Mouse (Mus musculus): ENCODE measurements around the gene Ksr2. TPM values are rescaled to one million over a fixed set of nuclear protein-coding genes. Genes with fewer than 3 reads are reported as not detected.

Ksr2 gene
- total and polyA plus RNA-seq, 3 experiments: not detected

GRCm38 (mm10) chr5:117488670-117489325 lies 75.0 kb downstream of the Ksr2 start:
- no peaks in the 10 kb centered on the region for H3K9me3 ChIP-seq (replicated peaks; ENCODE audit: insufficient read depth, low read length)
- H3K9ac ChIP-seq (ENCODE audit: control insufficient read depth, low read depth, low read length, poor library complexity, severe bottlenecking): no peak overlapping the region
- H3K36me3 ChIP-seq (ENCODE audit: control insufficient read depth in 1 of 2, insufficient read depth in 2 of 2, low read length in 2 of 2): no peaks in the 10 kb centered on the region
- TF ChIP-seq USF2 (IDR thresholded peaks at IDR 0.05; ENCODE audit: borderline replicate concordance in 1 of 2, insufficient read depth in 1 of 2, low read depth in 1 of 2, low read length in 2 of 2) (no peak), SMC3 (IDR thresholded peaks at IDR 0.05; ENCODE audit: low read depth, low read length) (no peak), KAT2A (conservative IDR thresholded peaks at IDR 0.05; ENCODE audit: low read depth, low read length) (no peak), HCFC1 (IDR thresholded peaks at IDR 0.05; ENCODE audit: low read depth, low read length) (no peak), CTCF (IDR thresholded peaks at IDR 0.05 in 2 of 3, conservative IDR thresholded peaks at IDR 0.05 in 1 of 3; ENCODE audit: control insufficient read depth in 1 of 3, insufficient read depth in 1 of 3, low read depth in 2 of 3, low read length in 3 of 3, poor library complexity in 1 of 3, severe bottlenecking in 1 of 3) (no peak), BHLHE40 (IDR thresholded peaks at IDR 0.05; ENCODE audit: borderline replicate concordance, low read depth, low read length) (no peak)
- no peaks in the 10 kb centered on the region for H3K79me2 ChIP-seq (ENCODE audit: control insufficient read depth, insufficient read depth, low read length, poor library complexity)
- H3K4me1 ChIP-seq (ENCODE audit: control insufficient read depth in 1 of 2, insufficient read depth in 2 of 2, low read length in 2 of 2): no peaks in the 10 kb centered on the region
- no peaks in the 10 kb centered on the region for H3K27me3 ChIP-seq (ENCODE audit: control insufficient read depth in 1 of 2, insufficient read depth in 2 of 2, low read length in 2 of 2)
- H3K4me3 ChIP-seq (ENCODE audit: control insufficient read depth in 1 of 2, insufficient read depth in 1 of 2, low read depth in 2 of 2, low read length in 2 of 2): no peak overlapping the region
- H3K27ac ChIP-seq (ENCODE audit: control insufficient read depth, low read depth, low read length): no peak overlapping the region
- DNase-seq (ENCODE audit: low read depth, low spot score): no peak

GRCm38 (mm10) chr5:117492933-117493863 lies 79.4 kb downstream of the Ksr2 start:
- Histone ChIP-seq H3K36me3 (ENCODE audit: control insufficient read depth in 1 of 2, insufficient read depth in 2 of 2, low read length in 2 of 2) (no peaks in the 10 kb centered on the region), H3K9me3 (replicated peaks; ENCODE audit: insufficient read depth, low read length) (no peaks in the 10 kb centered on the region), H3K27me3 (ENCODE audit: control insufficient read depth in 1 of 2, insufficient read depth in 2 of 2, low read length in 2 of 2) (no peaks in the 10 kb centered on the region), H3K4me3 (ENCODE audit: control insufficient read depth in 1 of 2, insufficient read depth in 1 of 2, low read depth in 2 of 2, low read length in 2 of 2) (no peak overlapping the region), H3K79me2 (ENCODE audit: control insufficient read depth, insufficient read depth, low read length, poor library complexity) (no peaks in the 10 kb centered on the region), H3K27ac (ENCODE audit: control insufficient read depth, low read depth, low read length) (no peak overlapping the region), H3K4me1 (ENCODE audit: control insufficient read depth in 1 of 2, insufficient read depth in 2 of 2, low read length in 2 of 2) (no peaks in the 10 kb centered on the region), H3K9ac (ENCODE audit: control insufficient read depth, low read depth, low read length, poor library complexity, severe bottlenecking) (no peak overlapping the region)
- no peak for DNase-seq (ENCODE audit: low read depth, low spot score)
- TF ChIP-seq MYB (IDR thresholded peaks at IDR 0.05; ENCODE audit: low read depth, low read length) (no peak), TBP (IDR thresholded peaks at IDR 0.05; ENCODE audit: low read depth, low read length) (no peak), CHD1 (IDR thresholded peaks at IDR 0.05; ENCODE audit: low read depth, low read length) (no peak), RAD21 (IDR thresholded peaks at IDR 0.05; ENCODE audit: low read depth, low read length) (no peak), POLR2AphosphoS2 (IDR thresholded peaks at IDR 0.05; ENCODE audit: low read length) (no peak), MAFK (IDR thresholded peaks at IDR 0.05; ENCODE audit: borderline replicate concordance, low read depth, low read length) (no peak), CTCF (IDR thresholded peaks at IDR 0.05 in 2 of 3, conservative IDR thresholded peaks at IDR 0.05 in 1 of 3; ENCODE audit: control insufficient read depth in 1 of 3, insufficient read depth in 1 of 3, low read depth in 2 of 3, low read length in 3 of 3, poor library complexity in 1 of 3, severe bottlenecking in 1 of 3) (no peak), MEF2A (IDR thresholded peaks at IDR 0.05; ENCODE audit: extremely low read depth, insufficient replicate concordance, low read depth, low read length, poor library complexity, severe bottlenecking) (no peak), SMC3 (IDR thresholded peaks at IDR 0.05; ENCODE audit: low read depth, low read length) (no peak), ZKSCAN1 (IDR thresholded peaks at IDR 0.05; ENCODE audit: low read depth, low read length) (no peak), SIN3A (IDR thresholded peaks at IDR 0.05; ENCODE audit: low read length) (no peak), HCFC1 (IDR thresholded peaks at IDR 0.05; ENCODE audit: low read depth, low read length) (no peak), ZNF384 (IDR thresholded peaks at IDR 0.05; ENCODE audit: low read depth, low read length) (no peak), CHD2 (IDR thresholded peaks at IDR 0.05; ENCODE audit: low read length) (no peak), GABPA (IDR thresholded peaks at IDR 0.05; ENCODE audit: low read depth, low read length) (no peak), ZMIZ1 (IDR thresholded peaks at IDR 0.05; ENCODE audit: low read depth, low read length) (no peak), KAT2A (conservative IDR thresholded peaks at IDR 0.05; ENCODE audit: low read depth, low read length) (no peak), UBTF (IDR thresholded peaks at IDR 0.05; ENCODE audit: borderline replicate concordance, insufficient read depth, low read depth, low read length) (no peak)
